Mouse (Mus musculus) bone marrow macrophage, adult 2 months (primary cell): ENCODE measurements around the gene Nfkbie.

ENCODE experiments used
- CTCF ChIP-seq: IDR thresholded peaks from 2 replicates; pipeline ENCODE4 v1.5.1; 2012; ENCODE audit warnings: low read depth, mild to moderate bottlenecking, low read length, moderate library complexity
- POLR2A ChIP-seq: IDR thresholded peaks from 2 replicates; pipeline ENCODE4 v1.6.1; 2012; ENCODE audit warnings: mild to moderate bottlenecking, low read depth, low read length, borderline replicate concordance

DNA sequence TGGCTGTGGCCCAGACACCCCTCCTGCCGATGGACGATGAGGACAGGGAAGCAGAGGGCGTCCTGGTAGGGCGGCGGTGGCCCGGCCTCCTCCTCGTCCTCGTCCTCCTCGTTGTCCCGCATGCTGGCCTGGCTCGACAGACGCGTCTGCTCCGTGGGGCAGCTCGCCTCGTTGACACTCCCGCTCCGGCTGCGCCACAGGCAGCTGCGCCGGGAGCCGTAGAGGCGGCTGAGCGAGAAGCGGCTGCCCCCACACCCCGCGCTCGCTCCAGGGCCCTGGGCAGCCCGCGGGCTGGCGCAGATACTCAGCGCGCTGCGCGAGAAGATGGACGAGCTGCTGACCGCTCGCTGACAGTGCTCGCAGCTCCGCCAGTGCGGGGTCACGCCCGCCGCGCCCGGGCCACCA, 10.6 kb upstream of the Nfkbie start:
- no peak for TF ChIP-seq CTCF
- no peak for TF ChIP-seq POLR2A
